Mouse (Mus musculus): Measurements from ENCODE around the gene Ilkap. TPM values are rescaled to one million over a fixed set of nuclear protein-coding genes. Genes with fewer than 3 reads are reported as not detected.

Gene Ilkap
- polyA plus RNA-seq, 1 experiment from 2014 or later, result 147 TPM

DNA sequence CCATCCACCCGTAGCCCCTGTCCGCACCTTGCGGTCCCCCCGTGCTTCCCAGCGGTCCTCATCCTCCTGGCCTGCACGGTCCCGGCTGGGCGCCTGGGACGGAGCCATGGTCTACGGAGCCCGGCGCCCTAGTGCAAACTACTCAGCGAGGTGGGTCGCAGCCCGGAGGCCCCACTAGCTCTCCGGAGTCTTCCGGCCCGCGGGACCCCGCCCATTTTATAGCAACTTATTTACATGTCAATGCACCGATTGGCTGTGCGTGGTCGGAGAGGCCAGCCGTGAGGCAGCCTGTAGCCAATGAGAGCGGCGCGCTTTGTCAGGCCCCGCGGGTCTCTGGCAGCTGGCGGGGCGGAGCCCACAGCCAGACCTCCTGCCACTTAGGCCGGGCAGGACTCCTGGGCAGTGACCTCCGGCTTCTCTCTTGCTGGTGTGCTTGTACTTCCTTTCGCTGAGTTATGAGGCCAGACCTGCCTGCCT is 14.5 kb upstream of the Ilkap start:
- Histone ChIP-seq H3K4me3 (peak overlapping the region; percentile 80), H3K4me1 (peaks cover 38% of the 10 kb centered on the region), H3K9me3 (replicated peaks) (no peaks in the 10 kb centered on the region), H3K4me2 (replicated peaks) (peak overlapping the region; percentile 92), H3K27me3 (no peaks in the 10 kb centered on the region), H3K9ac (peak overlapping the region; percentile 92), H3K27ac (peak overlapping the region; percentile 97), H3K36me3 (no peaks in the 10 kb centered on the region)
- whole genome bisulfite sequencing, result under 1% methylated on average over 34 of the region's 34 CpGs
- peak; percentile 91 for ATAC-seq (ENCODE audit: low FRiP score)

DNA sequence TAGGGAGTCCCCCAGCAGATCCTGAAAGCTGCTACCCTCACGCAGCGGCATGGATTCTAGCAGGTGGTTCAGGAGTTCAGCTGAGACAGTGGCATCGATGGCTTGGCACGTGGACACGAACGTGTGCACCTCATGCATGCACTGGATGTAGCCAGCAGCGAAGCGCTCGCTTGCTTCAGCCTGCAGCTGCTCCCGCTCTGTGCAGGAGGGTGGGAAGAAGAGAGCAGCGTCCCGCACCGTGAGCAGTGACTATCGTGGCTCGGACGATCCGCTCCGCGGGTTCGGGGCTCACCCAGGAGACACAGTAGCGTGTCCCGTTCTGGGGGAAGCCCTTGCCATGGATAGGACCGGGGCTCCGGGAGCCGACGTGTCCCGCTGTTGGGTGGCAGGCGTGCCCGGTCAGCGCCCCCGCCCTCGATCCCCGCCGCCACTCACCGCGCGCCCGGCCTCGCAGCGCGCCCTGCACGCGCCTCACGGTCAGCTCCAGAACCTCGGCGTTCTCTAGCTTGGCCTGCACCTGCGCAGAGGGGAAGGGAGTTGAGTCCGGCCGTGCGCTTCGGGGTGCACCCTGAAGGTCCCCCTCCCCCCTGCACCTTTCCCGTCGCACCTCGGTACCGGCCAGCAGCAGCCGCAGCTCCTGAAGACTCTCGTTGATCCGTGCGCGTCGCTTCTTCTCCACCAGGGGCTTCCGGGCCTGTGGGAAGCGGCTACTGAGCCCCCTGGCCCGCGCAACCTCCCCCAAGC is 13.8 kb upstream of the Ilkap start:
- Histone ChIP-seq H3K27ac (peak overlapping the region; percentile 97), H3K36me3 (no peaks in the 10 kb centered on the region), H3K4me1 (peaks cover 38% of the 10 kb centered on the region), H3K27me3 (no peaks in the 10 kb centered on the region), H3K4me2 (replicated peaks) (peak overlapping the region; percentile 92), H3K4me3 (peak overlapping the region; percentile 80), H3K9ac (peak overlapping the region; percentile 92), H3K9me3 (replicated peaks) (no peaks in the 10 kb centered on the region)
- peak; percentile 6 for ATAC-seq (ENCODE audit: low FRiP score)
- 3% methylated on average over 62 of the region's 65 CpGs for WGBS

DNA sequence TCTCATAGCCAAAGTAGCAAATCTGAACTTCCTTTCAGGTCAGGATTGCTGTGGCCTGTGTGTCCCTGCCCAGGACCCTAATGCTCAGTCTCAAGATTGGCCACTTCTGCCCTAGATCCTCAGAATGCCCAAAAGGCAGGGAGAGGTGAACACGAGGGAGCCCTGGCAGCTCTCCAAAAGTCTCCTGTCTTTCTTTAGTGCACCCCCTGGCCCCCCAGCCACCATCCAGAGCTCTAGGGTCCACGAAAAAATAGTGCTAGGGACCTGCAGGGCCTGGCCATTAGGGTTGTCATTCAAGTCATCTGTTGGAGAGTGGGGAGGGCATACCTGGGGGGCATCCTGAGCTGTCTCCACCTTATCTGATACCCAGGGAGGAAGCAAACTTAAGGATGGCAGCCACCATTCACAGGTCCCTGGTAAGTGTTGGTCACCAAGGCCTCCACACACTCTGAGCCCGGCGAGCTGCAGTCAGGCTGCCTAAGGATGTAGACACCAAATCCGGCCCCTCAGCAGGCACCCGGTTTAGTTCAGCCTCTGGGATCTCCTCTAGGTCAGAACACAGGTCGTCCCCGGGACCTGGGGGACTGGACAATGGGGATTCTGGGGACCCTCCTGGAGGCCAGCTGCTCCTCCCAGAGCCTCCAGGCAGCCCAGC is 13.1 kb upstream of the Ilkap start:
- Histone ChIP-seq H3K4me2 (replicated peaks) (peak overlapping the region; percentile 92), H3K36me3 (no peaks in the 10 kb centered on the region), H3K9ac (peak overlapping the region; percentile 92), H3K27me3 (no peaks in the 10 kb centered on the region), H3K9me3 (replicated peaks) (no peaks in the 10 kb centered on the region), H3K4me1 (peaks cover 38% of the 10 kb centered on the region), H3K4me3 (peak overlapping the region; percentile 80), H3K27ac (peak overlapping the region; percentile 97)
- ATAC-seq (ENCODE audit: low FRiP score), result no peak
- 51% methylated on average over 8 of the region's 8 CpGs for WGBS

DNA sequence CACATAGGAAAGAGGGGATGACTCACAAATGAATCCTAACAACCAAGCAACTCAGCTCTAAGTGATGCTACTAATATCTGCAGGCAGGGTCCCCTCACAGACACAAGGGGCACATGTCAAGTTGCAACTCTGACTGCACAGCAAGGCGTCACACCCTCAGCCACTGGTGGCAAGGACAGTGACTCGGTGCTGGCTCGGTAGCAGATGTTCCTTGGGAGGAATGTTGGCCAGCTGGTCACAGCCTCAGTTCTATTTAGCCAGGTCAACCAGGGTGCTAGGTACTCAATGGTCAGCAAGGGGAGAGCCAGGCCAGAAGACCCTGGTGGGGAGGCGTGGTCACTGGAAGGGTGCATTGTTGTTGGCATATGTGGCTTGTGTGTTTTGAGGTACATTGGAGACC is 9.2 kb upstream of the Ilkap start:
- 84% methylated on average over 4 of the region's 4 CpGs for WGBS

DNA sequence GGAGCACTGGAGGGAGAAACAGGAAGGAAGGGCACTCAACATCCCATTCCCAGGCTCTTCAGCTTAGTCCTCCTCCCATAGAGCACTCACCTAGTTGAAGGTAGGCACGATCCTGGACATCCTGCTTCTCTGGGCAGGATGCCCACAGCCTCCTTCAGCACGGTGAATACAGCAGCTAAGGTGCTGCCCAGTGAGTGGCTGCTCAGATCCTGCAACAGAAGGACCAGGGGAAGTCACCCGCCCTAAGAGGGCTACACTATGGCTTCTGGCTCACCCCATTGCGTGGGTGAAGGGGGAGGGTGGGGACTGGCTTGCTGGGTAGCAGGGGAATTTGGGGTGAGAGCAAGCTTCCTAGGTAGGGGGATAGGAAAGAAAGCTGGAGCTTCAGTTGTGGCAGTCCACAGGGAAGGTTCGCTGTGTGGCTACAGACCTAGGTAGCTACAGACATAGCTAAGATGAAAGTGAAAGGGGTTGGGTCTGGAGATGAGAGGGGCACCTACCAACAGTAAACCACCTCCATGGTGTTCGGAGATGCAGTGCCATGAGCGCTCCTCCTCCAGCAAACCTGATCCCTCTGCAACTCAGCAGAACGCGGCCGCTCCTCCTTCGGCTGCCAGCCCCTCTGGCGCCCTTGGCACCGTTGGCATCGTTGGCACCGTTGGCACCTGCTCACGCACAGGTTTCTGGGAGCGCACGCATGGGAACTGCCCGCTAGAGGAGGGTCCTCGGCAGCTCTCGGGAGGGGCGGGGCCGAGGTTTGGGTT is 7.0 kb upstream of the Ilkap start:
- no peak for ATAC-seq (ENCODE audit: low FRiP score)
- Histone ChIP-seq H3K27me3 (peaks cover 12% of the 10 kb centered on the region; the same call in 1 of the 2 replicates), H3K27ac (no peak overlapping the region), H3K4me3 (no peak overlapping the region), H3K4me1 (no peaks in the 10 kb centered on the region), H3K9ac (no peak overlapping the region), H3K36me3 (no peaks in the 10 kb centered on the region), H3K9me3 (replicated peaks) (no peaks in the 10 kb centered on the region), H3K4me2 (replicated peaks) (no peak overlapping the region)
- WGBS, result 61% methylated on average over 23 of the region's 23 CpGs

More for the DNA sequence above, 9.2 kb upstream of the Ilkap start:
- Histone ChIP-seq H3K27me3 (peaks cover 12% of the 10 kb centered on the region; the same call in 1 of the 2 replicates), H3K9me3 (replicated peaks) (no peaks in the 10 kb centered on the region), H3K4me1 (peaks cover 18% of the 10 kb centered on the region), H3K36me3 (no peaks in the 10 kb centered on the region), H3K27ac (no peak overlapping the region), H3K4me2 (replicated peaks) (no peak overlapping the region), H3K4me3 (no peak overlapping the region), H3K9ac (no peak overlapping the region)
- ATAC-seq (ENCODE audit: low FRiP score), result no peak

DNA sequence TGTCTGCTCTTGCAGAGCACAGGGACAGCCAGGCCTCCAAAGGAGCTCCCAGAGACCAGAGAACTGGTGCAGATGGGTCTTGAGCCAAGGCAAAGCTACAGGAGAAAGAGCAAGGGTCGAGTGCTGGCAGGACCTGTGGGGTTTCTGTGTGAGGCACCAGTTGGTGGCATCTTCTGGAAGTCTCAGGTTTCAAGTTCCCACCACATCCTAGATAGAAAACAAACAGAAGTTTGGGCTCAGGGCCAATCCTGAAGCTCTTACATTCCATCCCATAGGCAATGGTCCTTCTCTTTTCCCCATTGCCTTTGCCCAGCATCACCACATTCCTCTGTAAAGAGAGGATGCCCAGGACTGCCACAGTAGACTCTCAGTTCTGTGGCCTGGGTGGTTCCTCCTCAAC is 6.4 kb upstream of the Ilkap start:
- 27% methylated on average over 1 of the region's 1 CpGs for WGBS
- Histone ChIP-seq H3K9me3 (replicated peaks) (no peaks in the 10 kb centered on the region), H3K27me3 (peaks cover 12% of the 10 kb centered on the region; the same call in 1 of the 2 replicates), H3K36me3 (no peaks in the 10 kb centered on the region), H3K27ac (no peak overlapping the region), H3K4me1 (no peaks in the 10 kb centered on the region), H3K9ac (no peak overlapping the region), H3K4me2 (replicated peaks) (no peak overlapping the region), H3K4me3 (no peak overlapping the region)
- ATAC-seq (ENCODE audit: low FRiP score), result no peak

DNA sequence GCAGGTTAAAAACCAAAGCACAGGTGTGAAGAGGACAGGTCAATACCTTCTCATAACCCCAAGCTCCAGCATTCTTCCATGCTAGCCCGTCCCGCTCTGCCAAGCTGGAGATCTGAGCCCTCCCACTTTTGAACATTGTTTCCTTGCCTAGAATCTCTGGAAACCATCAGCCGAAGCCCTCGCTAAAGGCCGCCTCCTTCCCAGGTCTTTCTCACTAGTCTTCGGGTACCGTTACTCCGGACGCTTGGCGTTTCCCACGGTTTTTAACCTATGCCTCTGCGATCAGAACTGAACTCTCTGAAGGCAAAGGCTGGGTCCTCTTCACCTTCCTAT is 722 bp downstream of the Ilkap start:
- no peaks in the 10 kb centered on the region for H3K27me3 ChIP-seq
- H3K27ac ChIP-seq, result peak overlapping the region; percentile 91
- peak overlapping the region; percentile 72 for H3K4me2 ChIP-seq (replicated peaks)
- WGBS, result under 1% methylated on average over 12 of the region's 12 CpGs
- no peak for ATAC-seq (ENCODE audit: low FRiP score)
- peaks cover 16% of the 10 kb centered on the region for H3K4me1 ChIP-seq
- H3K9me3 ChIP-seq (replicated peaks), result no peaks in the 10 kb centered on the region
- H3K9ac ChIP-seq, result peak overlapping the region; percentile 93
- H3K36me3 ChIP-seq, result peaks cover 14% of the 10 kb centered on the region; the same call in 1 of the 2 replicates
- H3K4me3 ChIP-seq, result peak overlapping the region; percentile 82

DNA sequence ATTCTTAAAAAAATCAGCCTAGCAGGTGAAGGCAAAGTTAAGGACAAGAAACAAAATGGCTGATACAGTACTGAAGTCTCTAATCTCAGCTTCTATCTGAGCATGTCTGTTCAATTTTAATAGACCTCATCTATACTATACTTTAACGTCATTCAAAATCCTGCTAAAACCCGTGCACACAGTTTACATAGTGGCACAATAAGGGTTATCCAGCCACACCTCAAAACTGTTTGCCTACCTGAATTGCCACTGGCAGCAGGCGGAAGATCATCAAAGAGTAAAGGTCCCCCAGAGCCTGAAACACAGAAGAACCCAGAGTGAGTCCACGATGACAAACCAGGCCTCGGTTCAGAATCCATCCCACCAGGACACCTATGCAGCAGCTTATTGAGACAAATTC is 8.2 kb downstream of the Ilkap start:
- H3K27ac ChIP-seq, result no peak overlapping the region
- H3K36me3 ChIP-seq, result peaks cover 73% of the 10 kb centered on the region
- no peak for ATAC-seq (ENCODE audit: low FRiP score)
- H3K9me3 ChIP-seq (replicated peaks), result no peaks in the 10 kb centered on the region
- no peaks in the 10 kb centered on the region for H3K27me3 ChIP-seq
- no peak overlapping the region for H3K4me3 ChIP-seq
- no peaks in the 10 kb centered on the region for H3K4me1 ChIP-seq
- 97% methylated on average over 5 of the region's 5 CpGs for WGBS
- H3K4me2 ChIP-seq (replicated peaks), result no peak overlapping the region
- no peak overlapping the region for H3K9ac ChIP-seq

DNA sequence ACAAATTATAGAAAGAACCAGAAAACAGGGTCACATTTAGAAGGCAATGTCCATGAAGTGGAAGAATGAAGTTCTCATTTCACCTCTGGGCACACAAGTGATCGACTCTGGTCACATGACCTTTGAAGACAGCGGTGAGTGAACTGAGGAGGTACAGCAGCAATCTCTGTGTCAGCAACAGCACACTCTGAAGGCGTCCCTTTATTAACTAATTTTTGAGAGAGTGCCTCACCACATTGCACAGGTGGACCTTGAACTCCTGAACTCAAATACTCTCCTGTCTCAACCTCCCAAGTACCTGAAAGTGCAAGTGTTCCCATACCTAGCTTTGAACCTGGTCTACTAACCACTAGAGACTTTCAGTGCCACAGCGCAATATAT is 17.5 kb downstream of the Ilkap start:
- no peak for ATAC-seq (ENCODE audit: low FRiP score)
- Histone ChIP-seq H3K4me2 (replicated peaks) (no peak overlapping the region), H3K4me1 (no peaks in the 10 kb centered on the region), H3K9ac (no peak overlapping the region), H3K9me3 (replicated peaks) (no peaks in the 10 kb centered on the region), H3K27me3 (no peaks in the 10 kb centered on the region), H3K4me3 (no peak overlapping the region), H3K27ac (no peak overlapping the region), H3K36me3 (peaks cover 90% of the 10 kb centered on the region)
- 93% methylated on average over 4 of the region's 4 CpGs for WGBS

DNA sequence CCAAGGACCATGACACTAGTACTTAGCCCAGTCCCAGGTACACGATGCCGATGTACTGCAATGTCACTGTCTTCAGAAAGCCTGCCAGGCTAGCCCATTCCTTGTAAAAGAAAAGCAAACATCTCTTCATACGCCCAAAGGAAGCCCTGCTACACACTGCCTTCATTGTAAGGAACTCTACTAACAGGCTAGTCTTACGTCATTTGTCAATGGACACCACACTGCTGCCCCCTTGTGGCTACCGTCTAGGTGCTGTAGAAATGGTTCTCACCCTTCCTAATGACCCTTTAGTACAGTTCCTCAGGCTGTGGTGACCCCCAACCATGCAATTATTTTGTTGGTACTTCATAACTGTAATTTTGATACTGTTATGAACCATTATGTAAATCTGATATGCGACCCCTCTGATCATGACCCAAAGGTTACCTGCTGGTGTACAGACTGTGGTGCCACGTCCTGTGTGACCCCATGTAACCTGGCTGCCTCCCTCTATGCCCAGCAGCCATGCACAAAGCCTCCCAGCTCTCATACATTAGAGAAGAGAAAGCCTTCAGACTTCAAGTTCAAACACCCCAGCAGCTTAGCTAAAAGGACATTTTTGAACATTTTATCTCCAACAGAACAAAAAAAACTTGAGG is 18.0 kb downstream of the Ilkap start:
- Histone ChIP-seq H3K4me2 (replicated peaks) (no peak overlapping the region), H3K36me3 (peaks cover 92% of the 10 kb centered on the region), H3K4me1 (no peaks in the 10 kb centered on the region), H3K9me3 (replicated peaks) (no peaks in the 10 kb centered on the region), H3K27ac (no peak overlapping the region), H3K9ac (no peak overlapping the region), H3K4me3 (no peak overlapping the region), H3K27me3 (no peaks in the 10 kb centered on the region)
- ATAC-seq (ENCODE audit: low FRiP score), result peak; percentile 60; the same call in 1 of the 2 replicates
- 63% methylated on average over 7 of the region's 7 CpGs for WGBS

DNA sequence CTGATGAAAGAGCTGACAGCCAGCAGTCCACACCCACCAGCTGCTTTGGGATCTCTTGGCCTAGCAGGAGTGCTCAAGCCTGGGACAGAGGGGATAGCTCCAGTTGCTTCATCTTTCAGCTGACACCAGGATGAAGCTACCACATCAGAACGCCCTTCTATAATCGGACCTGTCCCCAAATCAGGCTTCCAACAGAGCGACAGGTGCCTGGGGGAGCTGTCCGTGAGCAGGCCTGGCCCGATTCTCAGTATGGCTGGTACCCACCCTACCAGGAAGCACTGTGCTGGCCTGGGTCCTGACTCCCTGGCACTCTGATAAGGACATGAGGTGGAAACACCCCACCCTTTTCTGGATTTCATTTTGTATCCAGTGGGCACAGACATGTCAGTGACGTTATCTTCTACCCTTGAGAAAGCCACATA is 25.2 kb downstream of the Ilkap start:
- ATAC-seq (ENCODE audit: low FRiP score), result no peak
- peaks cover 92% of the 10 kb centered on the region for H3K36me3 ChIP-seq
- 92% methylated on average over 6 of the region's 6 CpGs for WGBS
- no peaks in the 10 kb centered on the region for H3K9me3 ChIP-seq (replicated peaks)
- H3K4me2 ChIP-seq (replicated peaks), result no peak overlapping the region
- H3K9ac ChIP-seq, result no peak overlapping the region
- H3K27me3 ChIP-seq, result peaks cover 4% of the 10 kb centered on the region; the same call in 1 of the 2 replicates
- H3K27ac ChIP-seq, result no peak overlapping the region
- no peak overlapping the region for H3K4me3 ChIP-seq
- peaks cover 2% of the 10 kb centered on the region; the same call in 1 of the 2 replicates for H3K4me1 ChIP-seq

DNA sequence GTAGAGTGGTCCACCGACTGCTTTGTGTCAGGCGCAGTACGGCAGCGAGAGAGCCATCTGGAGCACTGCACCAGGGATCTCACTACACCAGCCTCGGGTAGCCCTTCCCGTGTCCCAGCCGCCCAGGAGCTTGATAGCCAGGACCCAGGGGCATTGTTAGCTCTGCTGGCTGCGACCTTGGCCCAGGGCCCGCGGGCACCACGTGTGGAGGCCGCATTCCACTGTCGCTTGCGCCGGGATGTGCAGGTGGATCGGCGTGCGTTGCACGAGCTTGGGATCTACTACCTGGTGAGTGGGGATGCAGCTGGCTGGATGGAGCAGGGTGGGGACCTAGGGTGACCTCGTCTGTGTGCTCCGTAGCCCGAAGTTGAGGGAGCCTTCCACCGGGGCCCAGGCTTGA is 28.6 kb downstream of the Ilkap start:
- Histone ChIP-seq H3K4me3 (no peak overlapping the region), H3K4me1 (peaks cover 11% of the 10 kb centered on the region), H3K27me3 (peaks cover 28% of the 10 kb centered on the region), H3K4me2 (replicated peaks) (no peak overlapping the region), H3K9ac (no peak overlapping the region), H3K27ac (no peak overlapping the region), H3K9me3 (replicated peaks) (no peaks in the 10 kb centered on the region), H3K36me3 (peaks cover 59% of the 10 kb centered on the region)
- ATAC-seq (ENCODE audit: low FRiP score), result no peak
- 86% methylated on average over 23 of the region's 23 CpGs for WGBS

All from hindbrain, embryonic 12.5 days (tissue).